16 mouse cellular contexts compared by ENCODE assay signal in the genomic region with DNA sequence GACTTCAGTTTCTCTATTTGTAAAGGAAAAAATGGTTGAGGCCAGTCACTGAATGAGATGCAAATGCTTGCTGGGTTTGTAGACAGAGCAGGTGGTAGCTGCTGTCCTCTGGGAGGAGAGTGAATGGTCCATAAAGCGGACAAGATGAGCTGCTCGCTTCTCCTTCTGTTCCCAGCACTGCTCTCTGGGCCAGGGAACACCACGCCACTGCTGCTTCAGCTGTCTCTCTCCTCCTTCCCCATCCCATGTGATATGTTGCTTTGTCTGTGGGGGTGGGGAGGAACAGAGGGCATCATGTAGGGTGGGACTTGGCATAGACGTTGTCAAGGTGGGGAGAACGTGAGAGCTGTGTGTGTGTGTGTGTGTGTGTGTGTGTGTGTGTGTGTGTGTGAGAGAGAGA. TPM values are rescaled to one million over a fixed set of nuclear protein-coding genes. Genes with fewer than 3 reads are reported as not detected.
A peak's percentile ranks its signal among the peaks of the same experiment; 100 is the strongest.
DNase-seq lines count a peak whose midpoint lies in the region; ATAC-seq lines count a peak whose summit lies in the region.
"Had no signal": no experiment of that assay in that cellular context is flagged by ENCODE, and none has a peak within 500 bp of the region (broad histone marks: within the 10 kb centered on the region; RNA-seq: fewer than 3 reads in every experiment).

No protein-coding gene starts in this region.

- H3K27me3 ChIP-seq in midbrain, embryonic 10.5 days (ENCODE audit: low read depth, poor library complexity, severe bottlenecking): no peaks in the 10 kb centered on the region
- H3K27me3 ChIP-seq in midbrain, embryonic 16.5 days (ENCODE audit: control insufficient read depth, insufficient read depth, low read depth, low read length): no peaks in the 10 kb centered on the region
- H3K27me3 ChIP-seq in hindbrain, embryonic 10.5 days (ENCODE audit: insufficient read depth, poor library complexity, severe bottlenecking): peaks cover 12% of the 10 kb centered on the region; the same call in 1 of the 2 replicates
- no peaks in the 10 kb centered on the region for H3K27me3 ChIP-seq in midbrain, embryonic 12.5 days
- H3K27me3 ChIP-seq in neural tube, embryonic 15.5 days (replicated peaks): no peaks in the 10 kb centered on the region
- H3K27me3 ChIP-seq: heart, embryonic 15.5 days; lung, embryonic 15.5 days had no signal

- peaks cover 6% of the 10 kb centered on the region; the same call in 1 of the 2 replicates for H3K36me3 ChIP-seq in midbrain, embryonic 10.5 days
- H3K36me3 ChIP-seq in midbrain, embryonic 16.5 days (ENCODE audit: control insufficient read depth, insufficient read depth, low read length): no peaks in the 10 kb centered on the region
- H3K36me3 ChIP-seq in hindbrain, embryonic 10.5 days: no peaks in the 10 kb centered on the region
- H3K36me3 ChIP-seq in midbrain, embryonic 12.5 days: no peaks in the 10 kb centered on the region
- H3K36me3 ChIP-seq in neural tube, embryonic 15.5 days: no peaks in the 10 kb centered on the region
- H3K36me3 ChIP-seq: heart, embryonic 15.5 days; lung, embryonic 15.5 days had no signal

- peak overlapping the region; percentile 78 for H3K27ac ChIP-seq in midbrain, embryonic 10.5 days (replicated peaks)
- no peak overlapping the region for H3K27ac ChIP-seq in midbrain, embryonic 16.5 days (ENCODE audit: low read length)
- peak overlapping the region; percentile 81 for H3K27ac ChIP-seq in hindbrain, embryonic 10.5 days
- peak overlapping the region; percentile 79 for H3K27ac ChIP-seq in midbrain, embryonic 12.5 days (replicated peaks)
- H3K27ac ChIP-seq in neural tube, embryonic 15.5 days (replicated peaks): peak overlapping the region; percentile 56; the same call in 1 of the 2 replicates
- H3K27ac ChIP-seq: heart, embryonic 15.5 days; lung, embryonic 15.5 days; stomach, postnatal 0 days had no signal

- WGBS in midbrain, embryonic 10.5 days: 69% methylated on average over 5 of the region's 5 CpGs
- WGBS in midbrain, embryonic 16.5 days: 29% methylated on average over 5 of the region's 5 CpGs
- whole genome bisulfite sequencing in hindbrain, embryonic 10.5 days: 61% methylated on average over 5 of the region's 5 CpGs
- WGBS in midbrain, embryonic 12.5 days: 37% methylated on average over 5 of the region's 5 CpGs
- WGBS in neural tube, embryonic 15.5 days: 9% methylated on average over 5 of the region's 5 CpGs

- H3K4me1 ChIP-seq in midbrain, embryonic 10.5 days: peaks cover 90% of the 10 kb centered on the region
- H3K4me1 ChIP-seq in midbrain, embryonic 16.5 days (ENCODE audit: control insufficient read depth, insufficient read depth, low read length): peaks cover 18% of the 10 kb centered on the region
- H3K4me1 ChIP-seq in hindbrain, embryonic 10.5 days (replicated peaks): peaks cover 88% of the 10 kb centered on the region
- peaks cover 60% of the 10 kb centered on the region for H3K4me1 ChIP-seq in midbrain, embryonic 12.5 days
- peaks cover 45% of the 10 kb centered on the region for H3K4me1 ChIP-seq in neural tube, embryonic 15.5 days

- DNase-seq in midbrain, embryonic 10.5 days (ENCODE audit: low spot score): no peak
- DNase-seq in hindbrain, embryonic 10.5 days (ENCODE audit: low spot score): no peak
- DNase-seq in embryo, embryonic 10 days (ENCODE audit: low spot score): no peak
- no peak for DNase-seq in testis, postnatal 14 days (ENCODE audit: low spot score)
- DNase-seq in layer of hippocampus, adult 9-10 months (ENCODE audit: low spot score): no peak
- DNase-seq: adrenal gland, adult 2 months; cerebellum, adult 11-12 months; kidney, adult 9 months; spleen, adult 18-20 months; thymus, postnatal 36 days had no signal

- no peaks in the 10 kb centered on the region for H3K9me3 ChIP-seq in midbrain, embryonic 10.5 days (replicated peaks)
- no peaks in the 10 kb centered on the region for H3K9me3 ChIP-seq in midbrain, embryonic 16.5 days (replicated peaks; ENCODE audit: control insufficient read depth, low read length, poor library complexity, severe bottlenecking)
- H3K9me3 ChIP-seq in hindbrain, embryonic 10.5 days: no peaks in the 10 kb centered on the region
- no peaks in the 10 kb centered on the region for H3K9me3 ChIP-seq in midbrain, embryonic 12.5 days
- H3K9me3 ChIP-seq in neural tube, embryonic 15.5 days (replicated peaks): no peaks in the 10 kb centered on the region
- H3K9me3 ChIP-seq: heart, embryonic 15.5 days; lung, embryonic 15.5 days had no signal

- no peak for ATAC-seq in midbrain, embryonic 16.5 days
- ATAC-seq in midbrain, embryonic 12.5 days (ENCODE audit: low FRiP score, low read depth): peak; percentile 38; the same call in 1 of the 2 replicates
- ATAC-seq in neural tube, embryonic 15.5 days (ENCODE audit: low FRiP score): 0 out of 2 replicates have a peak, but pooled peaks have one; percentile 42

- no peak overlapping the region for H3K9ac ChIP-seq in midbrain, embryonic 16.5 days (ENCODE audit: low read depth, low read length)
- no peak overlapping the region; the same call in 1 of the 2 replicates for H3K9ac ChIP-seq in midbrain, embryonic 12.5 days (replicated peaks)
- H3K9ac ChIP-seq in neural tube, embryonic 15.5 days (replicated peaks): no peak overlapping the region
- H3K9ac ChIP-seq: heart, embryonic 15.5 days; lung, embryonic 15.5 days had no signal

- no peak overlapping the region for H3K4me2 ChIP-seq in midbrain, embryonic 16.5 days (ENCODE audit: low read length)
- H3K4me2 ChIP-seq in midbrain, embryonic 12.5 days (replicated peaks): no peak overlapping the region
- H3K4me2 ChIP-seq in neural tube, embryonic 15.5 days: no peak overlapping the region
- H3K4me2 ChIP-seq: heart, embryonic 15.5 days; lung, embryonic 15.5 days had no signal

- H3K4me3 ChIP-seq in midbrain, embryonic 10.5 days: no peak overlapping the region
- H3K4me3 ChIP-seq in midbrain, embryonic 16.5 days (ENCODE audit: low read depth, low read length): no peak overlapping the region
- H3K4me3 ChIP-seq in hindbrain, embryonic 10.5 days: no peak overlapping the region
- H3K4me3 ChIP-seq in midbrain, embryonic 12.5 days: no peak overlapping the region
- no peak overlapping the region for H3K4me3 ChIP-seq in neural tube, embryonic 15.5 days (replicated peaks)
- H3K4me3 ChIP-seq: heart, embryonic 15.5 days; lung, embryonic 15.5 days had no signal

RNA-seq across cellular contexts. Expression of a gene that starts 53.0 kb away (rescaled TPM):
- 12.5 and 15.7 TPM in 2 replicates for polyA plus RNA-seq in midbrain, embryonic 10.5 days (2016; fragmentation: Nextera tagmentation; extraction: Ambion mirVana)
- polyA plus RNA-seq in midbrain, embryonic 16.5 days (2015; fragmentation: Nextera tagmentation; extraction: Ambion mirVana): 17.3 and 22.2 TPM in 2 replicates
- 8.8 and 17.4 TPM in 2 replicates for polyA plus RNA-seq in hindbrain, embryonic 10.5 days (2016; fragmentation: Nextera tagmentation; extraction: Ambion mirVana)
- polyA plus RNA-seq in midbrain, embryonic 12.5 days (2016; fragmentation: Nextera tagmentation; extraction: Ambion mirVana): 27.7 and 36.1 TPM in 2 replicates
- 17.1 and 20.5 TPM in 2 replicates for polyA plus RNA-seq in neural tube, embryonic 15.5 days (2015; fragmentation: Nextera tagmentation; extraction: Ambion mirVana)
